Mouse (Mus musculus) heart, postnatal 10 days (tissue): ENCODE data around the gene Nlgn1. TPM values are rescaled to one million over a fixed set of nuclear protein-coding genes. Genes with fewer than 3 reads are reported as not detected.

ENCODE experiments used
- DNase-seq, 2 experiments: peaks; one replicate each; pipeline ENCODE4 v3.0.0; 2021
- intact Hi-C: fragments of 180-260 bp; cut with DNase I; formaldehyde crosslinking; loops from one replicate; pipeline ENCODE4 v1.15.1; 2025
- total RNA-seq, 2 experiments: library from RNA; stranded (reverse); gene quantifications; 2 replicates each; pipeline ENCODE4 v1.2.3; 2021

Gene Nlgn1
- total RNA-seq, 2 experiments from 2014 or later: 0.07 to 0.10 TPM

DNA sequence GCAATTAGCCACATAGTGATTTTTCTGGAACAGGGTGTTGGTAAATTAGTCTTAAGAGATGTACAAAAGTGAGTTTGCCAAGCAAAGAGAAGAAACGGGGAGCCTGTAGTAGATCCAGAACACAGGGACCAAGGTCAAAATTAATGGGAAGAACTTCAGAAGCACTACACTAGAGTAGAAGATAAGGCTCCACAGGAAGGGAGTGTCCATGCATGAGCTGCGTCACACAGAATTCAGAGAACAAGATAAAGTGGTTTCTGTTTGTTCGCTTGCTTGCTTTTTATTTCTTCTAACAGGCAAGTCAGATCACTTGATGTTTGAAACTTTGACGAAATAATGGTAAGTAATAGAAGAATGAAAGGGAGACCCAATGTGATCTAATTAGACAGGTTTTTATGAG is 920.3 kb downstream of the Nlgn1 start:
- no peak for DNase-seq
- intact Hi-C loops: no loop called here
